Mouse (Mus musculus): Measurements from ENCODE around the gene Ryk. TPM values are rescaled to one million over a fixed set of nuclear protein-coding genes. Genes with fewer than 3 reads are reported as not detected.

Gene Ryk
- polyA plus RNA-seq, 1 experiment from 2014 or later: 16.2 TPM

GRCm38 (mm10) chr9:102861789-102862188, 27.1 kb downstream of the Ryk start:
- Histone ChIP-seq H3K4me3 (ENCODE audit: low read depth, low read length) (no peak overlapping the region), H3K27me3 (replicated peaks; ENCODE audit: control insufficient read depth, insufficient read depth, low read length) (no peaks in the 10 kb centered on the region), H3K9me3 (ENCODE audit: control insufficient read depth, low read length) (peaks cover 2% of the 10 kb centered on the region; the same call in 1 of the 2 replicates), H3K36me3 (ENCODE audit: control insufficient read depth, insufficient read depth, low read length) (peaks cover 2% of the 10 kb centered on the region; the same call in 1 of the 2 replicates), H3K9ac (ENCODE audit: low read depth, low read length) (no peak overlapping the region), H3K27ac (ENCODE audit: low read depth, low read length) (no peak overlapping the region; the same call in 1 of the 2 replicates), H3K4me2 (no peak overlapping the region), H3K4me1 (replicated peaks; ENCODE audit: control insufficient read depth, insufficient read depth, low read length) (peaks cover 26% of the 10 kb centered on the region)
- ATAC-seq (replicated peaks; ENCODE audit: low FRiP score) (no peak), DNase-seq (ENCODE audit: low spot score) (no peak)
- 71% methylated on average over 7 of the region's 7 CpGs for WGBS

- H3K9ac ChIP-seq (ENCODE audit: low read depth, low read length): no peak overlapping the region
- 64% methylated on average over 3 of the region's 3 CpGs for WGBS
- H3K9me3 ChIP-seq (ENCODE audit: control insufficient read depth, low read length): no peaks in the 10 kb centered on the region; the same call in 1 of the 2 replicates
- H3K27me3 ChIP-seq (replicated peaks; ENCODE audit: control insufficient read depth, insufficient read depth, low read length): no peaks in the 10 kb centered on the region
- ATAC-seq (replicated peaks; ENCODE audit: low FRiP score) (no peak), DNase-seq (ENCODE audit: low spot score) (no peak)
- no peaks in the 10 kb centered on the region; the same call in 1 of the 2 replicates for H3K36me3 ChIP-seq (ENCODE audit: control insufficient read depth, insufficient read depth, low read length)
- H3K4me1 ChIP-seq (replicated peaks; ENCODE audit: control insufficient read depth, insufficient read depth, low read length): peaks cover 26% of the 10 kb centered on the region
- H3K27ac ChIP-seq (ENCODE audit: low read depth, low read length): no peak overlapping the region
- no peak overlapping the region for H3K4me3 ChIP-seq (ENCODE audit: low read depth, low read length)
- no peak overlapping the region for H3K4me2 ChIP-seq
Measured at GRCm38 (mm10) chr9:102862260-102862659, 27.5 kb downstream of the Ryk start.

- Histone ChIP-seq H3K9ac (ENCODE audit: low read depth, low read length) (no peak overlapping the region), H3K36me3 (ENCODE audit: control insufficient read depth, insufficient read depth, low read length) (peaks cover 3% of the 10 kb centered on the region; the same call in 1 of the 2 replicates), H3K27ac (ENCODE audit: low read depth, low read length) (peak overlapping the region; percentile 25; the same call in 1 of the 2 replicates), H3K27me3 (replicated peaks; ENCODE audit: control insufficient read depth, insufficient read depth, low read length) (no peaks in the 10 kb centered on the region), H3K4me3 (ENCODE audit: low read depth, low read length) (no peak overlapping the region), H3K4me1 (replicated peaks; ENCODE audit: control insufficient read depth, insufficient read depth, low read length) (peaks cover 26% of the 10 kb centered on the region), H3K4me2 (no peak overlapping the region), H3K9me3 (ENCODE audit: control insufficient read depth, low read length) (no peaks in the 10 kb centered on the region)
- 71% methylated on average over 14 of the region's 14 CpGs for WGBS
- DNase-seq (ENCODE audit: low spot score): no peak
- no peak for ATAC-seq (replicated peaks; ENCODE audit: low FRiP score)
Measured at GRCm38 (mm10) chr9:102863876-102864545, 29.3 kb downstream of the Ryk start.

- no peaks in the 10 kb centered on the region for H3K27me3 ChIP-seq (replicated peaks; ENCODE audit: control insufficient read depth, insufficient read depth, low read length)
- H3K4me2 ChIP-seq: no peak overlapping the region
- no peak overlapping the region for H3K27ac ChIP-seq (ENCODE audit: low read depth, low read length)
- ATAC-seq (replicated peaks; ENCODE audit: low FRiP score) (no peak), DNase-seq (ENCODE audit: low spot score) (no peak)
- peaks cover 26% of the 10 kb centered on the region for H3K4me1 ChIP-seq (replicated peaks; ENCODE audit: control insufficient read depth, insufficient read depth, low read length)
- H3K9ac ChIP-seq (ENCODE audit: low read depth, low read length): no peak overlapping the region
- 53% methylated on average over 8 of the region's 8 CpGs for WGBS
- no peaks in the 10 kb centered on the region for H3K9me3 ChIP-seq (ENCODE audit: control insufficient read depth, low read length)
- no peak overlapping the region for H3K4me3 ChIP-seq (ENCODE audit: low read depth, low read length)
- H3K36me3 ChIP-seq (ENCODE audit: control insufficient read depth, insufficient read depth, low read length): 0 out of 2 replicates have a peak, but pooled peaks cover 4% of the 10 kb centered on the region
Measured at GRCm38 (mm10) chr9:102864931-102865330, 30.2 kb downstream of the Ryk start.

- DNase-seq (ENCODE audit: low spot score): no peak
- Histone ChIP-seq H3K4me1 (replicated peaks; ENCODE audit: control insufficient read depth, insufficient read depth, low read length) (peaks cover 21% of the 10 kb centered on the region), H3K4me2 (no peak overlapping the region), H3K27me3 (replicated peaks; ENCODE audit: control insufficient read depth, insufficient read depth, low read length) (no peaks in the 10 kb centered on the region), H3K36me3 (ENCODE audit: control insufficient read depth, insufficient read depth, low read length) (0 out of 2 replicates have a peak, but pooled peaks cover 5% of the 10 kb centered on the region), H3K27ac (ENCODE audit: low read depth, low read length) (no peak overlapping the region), H3K9ac (ENCODE audit: low read depth, low read length) (no peak overlapping the region), H3K9me3 (ENCODE audit: control insufficient read depth, low read length) (no peaks in the 10 kb centered on the region), H3K4me3 (ENCODE audit: low read depth, low read length) (no peak overlapping the region)
- 58% methylated on average over 12 of the region's 12 CpGs for WGBS
- peak; percentile 29; the same call in 1 of the 2 replicates for ATAC-seq (replicated peaks; ENCODE audit: low FRiP score)
Measured at GRCm38 (mm10) chr9:102865946-102866737, 31.4 kb downstream of the Ryk start.

GRCm38 (mm10) chr9:102866893-102867292, 32.2 kb downstream of the Ryk start:
- Histone ChIP-seq H3K4me3 (ENCODE audit: low read depth, low read length) (no peak overlapping the region), H3K9me3 (ENCODE audit: control insufficient read depth, low read length) (no peaks in the 10 kb centered on the region), H3K36me3 (ENCODE audit: control insufficient read depth, insufficient read depth, low read length) (0 out of 2 replicates have a peak, but pooled peaks cover 5% of the 10 kb centered on the region), H3K9ac (ENCODE audit: low read depth, low read length) (no peak overlapping the region), H3K27ac (ENCODE audit: low read depth, low read length) (no peak overlapping the region), H3K27me3 (replicated peaks; ENCODE audit: control insufficient read depth, insufficient read depth, low read length) (no peaks in the 10 kb centered on the region), H3K4me2 (no peak overlapping the region), H3K4me1 (replicated peaks; ENCODE audit: control insufficient read depth, insufficient read depth, low read length) (peaks cover 13% of the 10 kb centered on the region)
- WGBS: 7% methylated on average over 4 of the region's 4 CpGs
- ATAC-seq (replicated peaks; ENCODE audit: low FRiP score): peak; percentile 68
- peak; percentile 61 for DNase-seq (ENCODE audit: low spot score)

GRCm38 (mm10) chr9:102867516-102867915, 32.8 kb downstream of the Ryk start:
- H3K9me3 ChIP-seq (ENCODE audit: control insufficient read depth, low read length): no peaks in the 10 kb centered on the region
- no peak overlapping the region for H3K27ac ChIP-seq (ENCODE audit: low read depth, low read length)
- no peak overlapping the region for H3K4me3 ChIP-seq (ENCODE audit: low read depth, low read length)
- H3K9ac ChIP-seq (ENCODE audit: low read depth, low read length): no peak overlapping the region
- 81% methylated on average over 4 of the region's 4 CpGs for WGBS
- no peak overlapping the region for H3K4me2 ChIP-seq
- no peaks in the 10 kb centered on the region for H3K27me3 ChIP-seq (replicated peaks; ENCODE audit: control insufficient read depth, insufficient read depth, low read length)
- peaks cover 7% of the 10 kb centered on the region; the same call in 1 of the 2 replicates for H3K36me3 ChIP-seq (ENCODE audit: control insufficient read depth, insufficient read depth, low read length)
- ATAC-seq (replicated peaks; ENCODE audit: low FRiP score) (no peak), DNase-seq (ENCODE audit: low spot score) (no peak)
- H3K4me1 ChIP-seq (replicated peaks; ENCODE audit: control insufficient read depth, insufficient read depth, low read length): peaks cover 8% of the 10 kb centered on the region

- no peak for ATAC-seq (replicated peaks; ENCODE audit: low FRiP score)
- Histone ChIP-seq H3K27ac (ENCODE audit: low read depth, low read length) (no peak overlapping the region), H3K27me3 (replicated peaks; ENCODE audit: control insufficient read depth, insufficient read depth, low read length) (no peaks in the 10 kb centered on the region), H3K9ac (ENCODE audit: low read depth, low read length) (no peak overlapping the region), H3K36me3 (ENCODE audit: control insufficient read depth, insufficient read depth, low read length) (peaks cover 7% of the 10 kb centered on the region; the same call in 1 of the 2 replicates), H3K4me1 (replicated peaks; ENCODE audit: control insufficient read depth, insufficient read depth, low read length) (peaks cover 4% of the 10 kb centered on the region), H3K9me3 (ENCODE audit: control insufficient read depth, low read length) (no peaks in the 10 kb centered on the region), H3K4me3 (ENCODE audit: low read depth, low read length) (no peak overlapping the region), H3K4me2 (no peak overlapping the region)
- WGBS: 91% methylated on average over 7 of the region's 7 CpGs
- DNase-seq (ENCODE audit: low spot score): no peak
Measured at GRCm38 (mm10) chr9:102868451-102868850, 33.7 kb downstream of the Ryk start.
